Mouse (Mus musculus): Measurements from ENCODE around the gene Dnm3.

The Dnm3 gene

GRCm38 (mm10) chr1:161991846-161992245, 486.0 kb downstream of the Dnm3 start:
- DNase-seq (ENCODE audit: low read depth, low spot score): no peak

- no peak for DNase-seq (ENCODE audit: low read depth, low spot score)
Observed at GRCm38 (mm10) chr1:161990684-161991578, 486.9 kb downstream of the Dnm3 start.

- no peak for DNase-seq (ENCODE audit: low read depth, low spot score)
Observed at GRCm38 (mm10) chr1:161983979-161984566, 493.8 kb downstream of the Dnm3 start.

DNA sequence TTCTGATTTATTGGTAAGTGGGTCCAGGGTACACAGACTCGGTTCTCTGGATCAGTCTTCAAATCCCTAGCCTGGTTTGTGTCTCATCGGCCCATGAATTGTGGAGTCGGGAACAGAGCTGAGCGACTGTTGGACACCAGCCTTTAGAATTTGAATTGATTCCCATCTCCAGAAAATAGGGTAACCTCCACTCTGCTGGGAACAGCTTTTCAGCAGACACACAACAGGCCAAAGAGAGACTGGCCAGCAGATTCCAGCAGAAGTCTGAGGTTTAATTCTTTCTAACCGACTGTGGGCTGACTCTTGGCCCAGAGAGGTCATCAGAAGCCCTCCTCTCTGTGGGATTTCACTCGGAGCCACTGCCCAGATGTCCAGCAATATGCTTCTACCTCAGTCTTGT, 494.4 kb downstream of the Dnm3 start:
- no peak for DNase-seq (ENCODE audit: low read depth, low spot score)

- no peak for DNase-seq (ENCODE audit: low read depth, low spot score)
Observed at GRCm38 (mm10) chr1:161980626-161981298, 497.1 kb downstream of the Dnm3 start.

GRCm38 (mm10) chr1:161980046-161980445, 497.8 kb downstream of the Dnm3 start:
- no peak for DNase-seq (ENCODE audit: low read depth, low spot score)

DNA sequence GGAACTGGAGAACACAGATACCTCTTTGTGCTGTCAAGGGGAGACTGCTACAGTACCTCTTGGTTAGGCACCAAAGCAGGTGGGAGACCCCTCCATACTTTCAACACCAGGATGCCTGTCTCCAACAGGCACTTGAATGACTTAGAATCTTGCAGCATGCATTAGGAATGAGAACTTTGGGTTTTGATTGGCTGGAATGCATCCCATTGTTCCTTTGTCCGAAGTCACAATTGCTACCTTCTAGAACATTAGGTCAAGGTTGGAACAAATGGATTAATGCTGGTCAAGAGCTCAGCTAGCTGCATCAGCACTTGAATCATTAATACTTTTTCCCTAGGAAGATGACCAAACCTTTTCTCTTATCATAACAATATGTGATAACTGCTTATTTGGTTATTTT, 498.3 kb downstream of the Dnm3 start, which contains the start of gene 4930558K02Rik:
Gene 4930558K02Rik (minus strand): TSS at position 101 of the 400 bp plus-strand sequence.
- DNase-seq (ENCODE audit: low read depth, low spot score): no peak

DNA sequence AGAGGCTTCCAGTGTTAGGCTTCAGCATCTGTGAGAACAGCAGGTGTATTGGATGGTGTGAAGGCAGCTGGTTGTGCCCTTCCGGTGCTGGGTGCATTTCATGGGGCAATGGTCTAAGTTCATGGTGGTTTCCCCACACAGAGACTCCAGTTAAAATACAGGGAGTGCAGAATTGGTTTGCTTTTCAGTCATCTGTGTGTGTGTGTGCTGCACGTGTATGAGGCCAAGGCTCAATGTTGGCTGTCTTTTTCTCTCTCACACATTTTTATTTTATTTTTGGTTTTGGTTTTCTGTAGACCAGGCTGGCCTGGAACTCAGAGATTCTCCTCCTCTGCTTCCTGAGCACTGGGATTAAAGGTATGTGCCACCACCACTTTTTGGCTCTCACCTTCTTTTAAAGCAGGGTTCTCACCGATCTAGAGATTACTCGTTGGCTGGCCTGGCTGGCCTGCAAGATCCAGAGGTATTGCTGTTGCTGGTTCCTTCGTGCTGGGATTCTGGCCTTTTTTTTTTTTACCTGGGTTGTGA, 499.6 kb downstream of the Dnm3 start:
- DNase-seq (ENCODE audit: low read depth, low spot score): no peak

DNA sequence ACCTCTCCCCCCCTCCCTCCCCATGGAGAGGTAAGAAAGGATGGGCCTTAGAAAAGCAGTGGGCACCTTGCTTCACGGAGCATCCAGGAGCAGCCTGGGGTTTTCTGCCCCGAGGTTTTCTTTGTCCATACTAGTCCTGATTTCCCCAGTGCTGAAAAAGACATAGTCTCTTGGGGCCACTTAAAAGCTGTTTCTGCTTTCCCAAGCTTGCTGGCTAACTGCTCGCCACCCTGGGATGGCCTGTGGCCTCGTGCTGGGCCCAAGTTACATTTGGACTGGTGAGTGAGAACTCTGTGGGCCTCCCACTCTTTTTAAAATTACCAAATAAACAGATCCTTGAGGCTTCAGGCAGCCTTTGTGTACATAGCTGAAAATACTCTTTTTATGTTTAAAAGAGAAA, 500.5 kb downstream of the Dnm3 start:
- no peak for DNase-seq (ENCODE audit: low read depth, low spot score)

- peak; percentile 79 for DNase-seq (ENCODE audit: low read depth, low spot score)
Observed at GRCm38 (mm10) chr1:161976255-161977182, 501.3 kb downstream of the Dnm3 start.

DNA sequence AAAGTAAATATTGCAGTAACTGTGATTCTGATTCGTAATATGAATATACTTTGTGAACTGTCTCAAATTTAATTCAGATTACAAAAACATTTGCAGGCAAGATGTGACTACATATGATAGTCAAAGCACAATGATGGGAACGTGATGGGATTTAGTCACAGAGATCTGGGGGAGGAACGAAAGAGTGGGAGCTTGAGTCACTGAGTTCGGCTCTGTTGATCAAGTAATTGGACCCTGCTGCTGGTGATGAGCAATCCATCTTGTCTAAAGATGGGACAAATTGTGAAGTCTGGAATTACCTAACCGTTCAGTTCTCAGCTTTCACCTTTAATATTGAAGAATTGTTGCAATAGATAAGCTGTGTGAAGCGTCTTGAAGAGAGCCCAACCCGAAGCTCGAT, 505.6 kb downstream of the Dnm3 start:
- DNase-seq (ENCODE audit: low read depth, low spot score): no peak

GRCm38 (mm10) chr1:161970874-161971273, 507.0 kb downstream of the Dnm3 start:
- DNase-seq (ENCODE audit: low read depth, low spot score): no peak

- DNase-seq (ENCODE audit: low read depth, low spot score): peak; percentile 89
Observed at GRCm38 (mm10) chr1:161968589-161969407, 509.0 kb downstream of the Dnm3 start, which contains the start of gene Pigc. Pigc (plus strand) TSS chr1:161969186.

DNA sequence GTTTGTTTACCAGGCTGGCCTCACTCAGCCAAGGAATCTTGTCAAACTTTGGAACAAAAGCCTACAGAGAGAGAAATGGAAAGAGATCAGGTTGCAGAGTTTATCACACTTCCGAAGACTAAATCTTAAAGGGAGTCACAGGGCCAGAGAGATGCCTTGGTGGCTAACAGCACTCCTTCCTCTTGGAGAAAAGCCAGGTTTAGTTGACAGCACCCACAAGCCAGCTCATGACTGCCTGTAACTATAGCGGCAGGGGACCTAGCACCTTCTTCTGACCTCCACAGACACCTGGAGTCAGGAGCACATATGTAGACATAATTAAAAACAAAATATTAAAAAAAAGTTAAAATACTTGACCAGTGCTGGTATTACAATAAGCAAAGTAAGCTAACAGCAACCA, 509.9 kb downstream of the Dnm3 start:
- DNase-seq (ENCODE audit: low read depth, low spot score): no peak

DNA sequence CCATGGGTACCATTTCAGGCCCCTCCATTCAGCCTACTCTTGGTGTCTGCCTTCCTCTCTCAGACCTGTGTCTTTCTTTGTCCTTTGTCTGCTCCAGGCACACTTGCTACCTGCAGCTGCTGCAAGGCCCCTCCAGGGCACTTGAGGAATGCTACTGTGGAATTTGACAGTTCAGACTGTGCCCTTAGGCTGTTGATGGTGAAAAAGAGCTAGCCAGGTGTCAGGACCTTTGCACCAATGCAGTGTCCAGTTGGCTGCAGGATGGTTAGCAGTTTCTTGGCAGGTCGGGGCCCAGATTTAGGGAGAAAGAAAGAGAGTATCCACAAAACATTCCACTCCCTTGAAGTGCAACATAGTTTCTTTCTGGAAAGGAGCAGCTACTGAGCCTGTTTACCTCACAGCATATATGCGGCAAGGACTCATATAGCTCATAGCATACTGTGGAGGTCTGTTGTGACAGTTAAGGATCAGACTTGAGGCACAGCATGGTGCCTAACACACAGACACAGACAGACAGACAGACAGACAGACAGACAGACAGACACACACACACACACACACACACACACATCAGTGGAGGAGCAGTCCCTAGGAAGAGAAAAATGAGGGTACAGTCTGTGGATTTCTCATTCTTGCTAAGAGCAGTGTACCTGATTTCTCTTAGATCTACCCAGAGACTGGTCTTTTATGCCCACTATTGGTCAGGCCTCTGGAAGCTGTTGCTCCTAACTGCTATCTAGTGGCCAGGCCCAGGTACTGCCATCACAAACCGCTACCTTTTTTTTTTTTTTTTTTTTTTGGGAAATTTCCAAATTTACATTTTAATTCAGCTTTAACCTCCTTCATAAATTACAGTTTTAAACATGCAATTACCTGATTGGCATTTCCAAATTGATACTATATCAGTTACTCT, 515.1 kb downstream of the Dnm3 start:
- no peak for DNase-seq (ENCODE audit: low read depth, low spot score)

DNA sequence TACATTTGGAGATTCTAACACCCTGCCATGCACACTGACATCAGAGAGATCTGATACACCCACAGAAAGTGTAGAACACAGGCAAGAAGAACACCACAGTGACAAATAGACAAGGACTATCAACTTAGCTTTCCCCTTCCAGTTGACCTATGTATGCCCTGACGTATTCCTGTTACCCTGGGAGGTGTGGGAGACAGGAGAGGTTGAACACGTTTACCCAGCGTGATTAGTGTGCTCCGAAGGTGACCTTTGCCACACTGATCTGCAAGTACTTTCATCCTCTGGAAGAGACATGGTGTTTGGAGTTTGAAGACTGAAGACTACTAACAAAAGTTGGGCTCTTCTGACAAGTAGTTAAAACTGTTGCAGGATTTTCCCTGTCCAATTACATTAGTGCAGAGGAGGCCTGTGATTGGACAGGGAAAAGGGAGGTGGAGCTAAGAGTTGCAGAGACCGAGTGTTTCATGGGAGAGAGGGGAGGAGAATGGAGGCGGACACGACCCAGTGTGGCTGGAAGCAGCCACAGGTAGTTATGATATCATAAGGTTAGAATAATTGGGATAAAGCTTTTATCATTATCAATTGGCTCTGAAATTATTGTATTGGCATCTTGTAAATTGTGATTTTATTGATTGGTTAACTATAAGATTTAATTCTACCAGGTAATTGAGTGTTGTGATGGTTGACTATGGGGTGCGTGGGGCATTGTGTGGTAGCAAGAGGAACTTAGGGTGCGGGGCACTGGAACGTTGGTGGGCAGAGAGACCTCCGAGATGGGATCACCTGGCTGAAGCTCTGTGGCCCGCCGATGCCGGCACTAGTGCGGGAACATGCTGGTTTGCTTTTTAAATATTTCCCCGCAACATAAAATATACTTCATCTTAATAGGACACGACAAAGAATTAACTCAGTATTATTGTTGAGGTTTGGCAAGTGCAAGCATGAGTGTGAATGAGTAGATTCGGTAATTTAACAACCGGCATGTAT, 519.6 kb downstream of the Dnm3 start:
- DNase-seq (ENCODE audit: low read depth, low spot score): no peak

DNA sequence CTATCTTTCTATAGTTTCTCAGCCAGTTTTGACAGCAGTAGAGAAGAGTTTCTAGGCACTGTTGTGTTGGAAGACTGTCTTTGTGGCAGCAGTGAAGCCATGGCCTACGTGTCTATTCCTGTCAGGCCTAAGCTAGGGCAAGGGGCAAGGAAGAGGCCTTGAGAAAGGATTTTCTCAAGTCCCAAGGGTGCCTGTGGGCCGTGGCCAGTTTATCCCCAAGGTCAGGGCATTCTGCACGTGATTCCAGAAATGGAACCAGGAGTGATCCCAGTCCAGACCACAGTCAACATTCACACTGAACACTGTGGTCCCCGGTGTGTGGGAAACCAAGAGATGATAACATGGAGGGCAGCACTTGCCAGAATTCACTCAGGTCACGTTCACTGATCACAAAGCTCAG, 522.0 kb downstream of the Dnm3 start:
- DNase-seq (ENCODE audit: low read depth, low spot score): no peak

DNA sequence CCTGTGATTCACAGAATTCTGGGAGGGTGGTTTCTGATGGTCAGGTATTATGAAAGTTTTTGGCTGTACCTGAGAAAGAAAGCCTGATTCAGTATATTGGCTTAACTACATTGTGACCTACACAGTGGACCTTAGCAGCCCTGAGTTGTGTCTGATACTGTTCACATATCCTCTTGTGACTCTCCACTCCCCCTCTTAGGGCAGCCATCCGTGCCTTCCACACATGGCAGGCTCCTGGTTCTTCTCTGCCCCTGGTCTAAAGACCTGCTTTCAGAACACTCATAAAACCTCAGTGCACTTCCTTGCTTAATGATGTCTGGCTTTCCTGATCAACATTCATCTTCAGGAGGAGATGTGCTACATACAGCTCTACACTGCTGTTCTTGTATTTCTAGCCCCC, 525.2 kb downstream of the Dnm3 start:
- no peak for DNase-seq (ENCODE audit: low read depth, low spot score)

All from embryo, embryonic 11.5 days (tissue).